Mouse (Mus musculus) forebrain, embryonic 12.5 days (tissue): ENCODE data around the gene Epo. TPM values are rescaled to one million over a fixed set of nuclear protein-coding genes. Genes with fewer than 3 reads are reported as not detected.
A peak's percentile ranks its signal among the peaks of the same experiment; 100 is the strongest.

ENCODE experiments used
- ATAC-seq: fragments of 200-750 bp; cut with Nextera tagmentation; 2 replicates; pipeline ENCODE4 v1.8.0; 2017; ENCODE audit warnings: moderate TSS enrichment; ENCODE audit not compliant: low FRiP score
- H3K27ac ChIP-seq: fragments of 300-500 bp; sonication (generic); 2 replicates; pipeline ENCODE4 v1.5.1; 2016; ENCODE audit warnings: mild to moderate bottlenecking
- H3K27me3 ChIP-seq: fragments of 300-500 bp; sonication (generic); 2 replicates; pipeline ENCODE4 v1.6.1; 2016; ENCODE audit warnings: mild to moderate bottlenecking
- H3K36me3 ChIP-seq: fragments of 300-500 bp; sonication (generic); replicated peaks from 2 replicates; pipeline ENCODE4 v1.6.1; 2016; ENCODE audit warnings: mild to moderate bottlenecking
- H3K4me1 ChIP-seq: fragments of 300-500 bp; sonication (generic); 2 replicates; pipeline ENCODE4 v1.6.1; 2016
- H3K4me2 ChIP-seq: fragments of 300-500 bp; sonication (generic); 2 replicates; pipeline ENCODE4 v1.6.1; 2016; ENCODE audit warnings: mild to moderate bottlenecking, moderate library complexity
- H3K4me3 ChIP-seq: fragments of 300-500 bp; sonication (generic); replicated peaks from 2 replicates; pipeline ENCODE4 v1.5.1; 2016; ENCODE audit warnings: mild to moderate bottlenecking
- H3K9ac ChIP-seq: fragments of 300-500 bp; sonication (generic); 2 replicates; pipeline ENCODE4 v1.6.1; 2016; ENCODE audit warnings: mild to moderate bottlenecking
- H3K9me3 ChIP-seq: fragments of 300-500 bp; sonication (generic); 2 replicates; pipeline ENCODE4 v1.6.1; 2016
- WGBS: fragments of 180-500 bp; shearing (Covaris S2); methylation state at CpG from one replicate; pipeline ENCODE4 v1.1.7; 2016; 5-methylcytosine and 5-hydroxymethylcytosine counted together
- polyA plus RNA-seq: library from polyadenylated mRNA; unstranded; fragments of >200 nt; fragmentation: Nextera tagmentation; extraction: Ambion mirVana; gene quantifications from 2 replicates; pipeline ENCODE4 v1.2.1, GENCODE M21; 2016

Gene Epo
- polyA plus RNA-seq, 1 experiment from 2014 or later = 0.38 TPM

DNA sequence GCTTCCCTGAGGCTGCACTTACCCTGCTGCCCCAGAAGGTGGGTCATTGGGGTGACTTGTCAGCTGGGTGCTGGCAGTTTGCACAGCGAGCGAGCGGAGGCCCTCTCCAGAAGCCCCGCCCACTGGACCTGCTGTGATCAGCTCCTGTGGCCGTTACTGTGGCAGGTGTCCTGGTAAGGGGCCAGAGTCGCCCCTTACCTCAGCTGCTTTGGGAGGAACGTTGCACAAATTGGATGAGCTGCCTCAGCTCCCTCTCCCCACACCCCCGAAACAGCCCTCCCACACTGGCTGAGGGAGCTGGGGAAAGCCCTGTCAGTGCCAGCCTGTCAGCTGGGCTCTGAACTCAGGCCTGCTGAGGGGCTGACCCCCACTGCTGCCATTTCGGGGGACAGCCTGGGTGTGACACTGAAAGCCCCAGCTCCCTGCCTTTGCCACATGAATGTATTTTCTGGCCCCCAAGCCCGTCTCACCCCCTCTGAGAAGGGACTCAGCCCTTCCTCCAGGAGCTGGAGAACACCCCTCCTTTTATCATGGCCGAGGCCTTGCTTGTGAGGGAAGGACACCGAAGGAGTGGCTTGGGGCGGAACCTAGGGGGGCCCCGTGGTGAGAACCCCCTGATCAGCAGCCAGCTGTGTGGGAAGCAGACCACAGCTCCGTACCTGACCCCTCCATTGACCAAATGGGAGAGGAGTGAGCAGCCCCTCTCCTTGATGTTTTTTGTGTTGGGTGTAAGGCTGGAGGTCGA lies 6.7 kb downstream of the Epo start:
- Histone ChIP-seq H3K9ac (peak overlapping the region; percentile 21; the same call in 1 of the 2 replicates), H3K9me3 (no peaks in the 10 kb centered on the region), H3K36me3 (peaks cover 86% of the 10 kb centered on the region), H3K4me3 (no peak overlapping the region), H3K27ac (peak overlapping the region; percentile 81), H3K4me2 (no peak overlapping the region), H3K27me3 (no peaks in the 10 kb centered on the region), H3K4me1 (peaks cover 42% of the 10 kb centered on the region)
- no peak for ATAC-seq
- WGBS = 45% methylated on average over 16 of the region's 16 CpGs

DNA sequence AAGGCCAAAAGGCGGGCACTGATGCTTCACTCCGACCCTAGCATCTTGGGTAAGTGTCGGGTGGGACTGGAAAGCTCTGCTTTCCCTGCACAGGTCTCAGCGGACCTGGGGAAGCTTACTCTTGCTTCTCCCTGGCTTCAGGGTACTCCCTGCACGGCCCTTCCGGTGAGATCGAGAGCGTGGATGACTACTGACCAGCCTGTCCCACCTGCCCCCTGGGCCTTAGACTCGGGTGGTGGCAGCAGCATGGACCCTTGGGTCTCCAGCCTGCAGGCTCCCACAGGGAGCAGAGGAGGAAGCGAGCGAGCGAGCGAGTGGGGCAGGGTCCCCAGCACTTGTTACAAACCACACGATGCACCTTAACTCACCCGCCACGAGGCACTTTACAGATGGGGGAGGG lies 7.5 kb downstream of the Epo start:
- ATAC-seq = no peak
- H3K27me3 ChIP-seq = no peaks in the 10 kb centered on the region
- peak overlapping the region; percentile 66 for H3K27ac ChIP-seq
- no peak overlapping the region for H3K9ac ChIP-seq
- 76% methylated on average over 16 of the region's 16 CpGs for WGBS
- H3K4me3 ChIP-seq = no peak overlapping the region
- peaks cover 95% of the 10 kb centered on the region for H3K36me3 ChIP-seq
- H3K9me3 ChIP-seq = no peaks in the 10 kb centered on the region
- H3K4me2 ChIP-seq = no peak overlapping the region
- peaks cover 39% of the 10 kb centered on the region for H3K4me1 ChIP-seq

GRCm38 (mm10) chr5:137524671-137525070 lies 8.4 kb downstream of the Epo start:
- Histone ChIP-seq H3K4me3 (no peak overlapping the region), H3K9me3 (no peaks in the 10 kb centered on the region), H3K4me2 (no peak overlapping the region), H3K27me3 (no peaks in the 10 kb centered on the region), H3K27ac (peak overlapping the region; percentile 66; the same call in 1 of the 2 replicates), H3K9ac (no peak overlapping the region), H3K36me3 (peaks cover 98% of the 10 kb centered on the region), H3K4me1 (peaks cover 30% of the 10 kb centered on the region)
- 87% methylated on average over 13 of the region's 13 CpGs for WGBS
- no peak for ATAC-seq

DNA sequence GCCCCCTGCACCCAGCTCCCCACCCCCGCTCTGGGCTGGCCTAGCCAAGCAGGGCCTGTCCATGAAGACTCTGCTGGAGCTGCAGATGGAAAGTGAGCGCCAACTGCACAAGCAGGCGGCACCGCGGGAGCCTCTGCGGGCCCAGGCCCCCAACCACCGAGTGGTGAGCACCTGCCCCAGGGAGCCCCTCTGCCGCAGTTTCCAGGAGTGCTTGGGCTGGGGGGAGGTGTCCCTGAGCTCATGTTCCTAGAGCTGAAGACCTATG lies 8.9 kb downstream of the Epo start:
- no peak overlapping the region for H3K4me2 ChIP-seq
- peaks cover 98% of the 10 kb centered on the region for H3K36me3 ChIP-seq

DNA sequence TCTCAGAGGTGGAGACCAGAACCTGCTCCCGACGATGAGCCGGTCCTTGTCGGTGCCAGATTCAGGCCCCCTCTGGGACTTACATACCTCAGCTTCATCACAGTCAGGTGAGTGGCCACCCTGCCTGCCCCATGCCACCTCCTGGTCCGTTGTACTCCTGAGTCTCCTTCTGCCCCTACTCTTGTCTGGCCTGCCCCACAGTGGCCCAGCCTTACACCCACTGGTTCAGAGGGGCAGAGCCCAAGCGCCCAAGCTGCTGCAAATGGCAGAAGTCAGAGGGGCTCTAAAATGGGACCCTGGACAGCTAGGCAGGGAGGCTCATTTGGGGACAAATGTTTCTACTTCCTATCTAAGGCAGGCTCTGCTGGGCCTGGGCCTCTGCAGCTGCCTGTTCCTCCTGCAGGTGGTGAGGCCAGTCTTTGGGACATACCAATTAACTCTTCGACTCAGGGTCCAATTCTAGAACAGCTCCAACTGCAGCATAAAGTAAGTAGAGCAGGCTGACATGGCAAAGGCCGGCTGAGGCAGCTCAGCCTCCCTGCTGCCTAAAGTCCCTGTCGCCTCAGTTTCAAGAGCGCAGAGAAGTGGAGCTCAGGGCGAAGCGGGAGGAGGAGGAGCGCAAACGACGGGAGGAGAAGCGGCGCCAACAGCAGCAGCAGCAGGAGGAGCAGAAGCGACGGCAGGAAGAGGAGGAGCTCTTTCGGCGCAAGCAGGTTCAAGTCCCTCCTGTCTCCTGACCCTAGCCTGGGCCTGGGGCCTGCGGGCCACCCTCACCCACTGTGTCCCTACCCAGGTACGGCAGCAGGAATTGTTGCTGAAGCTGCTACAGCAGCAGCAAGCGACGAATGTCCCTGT lies 9.4 kb downstream of the Epo start:
- H3K36me3 ChIP-seq = peaks cover 98% of the 10 kb centered on the region
- no peaks in the 10 kb centered on the region for H3K9me3 ChIP-seq
- H3K4me3 ChIP-seq = no peak overlapping the region; the same call in 1 of the 2 replicates
- H3K9ac ChIP-seq = no peak overlapping the region
- no peak for ATAC-seq
- H3K4me2 ChIP-seq = no peak overlapping the region
- no peaks in the 10 kb centered on the region for H3K27me3 ChIP-seq
- peak overlapping the region; percentile 56; the same call in 1 of the 2 replicates for H3K27ac ChIP-seq
- peaks cover 25% of the 10 kb centered on the region for H3K4me1 ChIP-seq
- WGBS = 84% methylated on average over 25 of the region's 25 CpGs

More for the DNA sequence above, 8.9 kb downstream of the Epo start:
- Histone ChIP-seq H3K9me3 (no peaks in the 10 kb centered on the region), H3K27me3 (no peaks in the 10 kb centered on the region), H3K4me1 (peaks cover 25% of the 10 kb centered on the region), H3K4me3 (no peak overlapping the region), H3K27ac (peak overlapping the region; percentile 56; the same call in 1 of the 2 replicates), H3K9ac (no peak overlapping the region)
- ATAC-seq = no peak
- 94% methylated on average over 8 of the region's 8 CpGs for WGBS

GRCm38 (mm10) chr5:137522711-137523110 lies 10.3 kb downstream of the Epo start:
- no peak overlapping the region for H3K4me2 ChIP-seq
- no peak overlapping the region for H3K27ac ChIP-seq
- peaks cover 92% of the 10 kb centered on the region for H3K36me3 ChIP-seq
- no peak overlapping the region for H3K9ac ChIP-seq
- H3K4me1 ChIP-seq = peaks cover 24% of the 10 kb centered on the region
- no peaks in the 10 kb centered on the region for H3K9me3 ChIP-seq
- no peaks in the 10 kb centered on the region for H3K27me3 ChIP-seq
- WGBS = 76% methylated on average over 11 of the region's 11 CpGs
- H3K4me3 ChIP-seq = no peak overlapping the region
- ATAC-seq = no peak

DNA sequence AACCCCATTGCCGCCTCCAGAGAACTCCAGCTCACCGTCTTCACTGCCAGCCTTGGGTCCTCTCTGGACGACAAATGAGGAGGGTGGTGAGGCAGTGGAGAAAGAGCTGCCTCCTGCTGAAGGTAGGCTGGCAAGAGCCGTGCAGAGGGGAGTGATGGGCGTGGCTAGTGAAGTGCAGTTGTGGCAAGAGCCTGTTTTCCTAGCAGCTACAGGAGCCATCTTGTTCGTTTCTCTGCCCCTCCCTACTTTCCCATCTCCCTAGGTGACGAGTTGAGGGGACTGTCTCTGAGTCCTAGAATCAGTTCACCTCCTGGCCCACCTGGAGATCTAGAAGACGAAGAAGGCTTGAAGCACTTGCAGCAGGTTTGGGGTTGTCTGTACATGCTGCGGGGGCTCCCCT lies 11.2 kb downstream of the Epo start:
- no peaks in the 10 kb centered on the region for H3K27me3 ChIP-seq
- H3K4me3 ChIP-seq = no peak overlapping the region
- WGBS = 82% methylated on average over 9 of the region's 9 CpGs
- no peak for ATAC-seq
- no peaks in the 10 kb centered on the region for H3K9me3 ChIP-seq
- H3K27ac ChIP-seq = no peak overlapping the region
- H3K4me2 ChIP-seq = no peak overlapping the region
- peaks cover 88% of the 10 kb centered on the region for H3K36me3 ChIP-seq
- peaks cover 17% of the 10 kb centered on the region for H3K4me1 ChIP-seq
- no peak overlapping the region for H3K9ac ChIP-seq

GRCm38 (mm10) chr5:137519691-137520550 lies 13.1 kb downstream of the Epo start:
- Histone ChIP-seq H3K4me1 (peaks cover 8% of the 10 kb centered on the region), H3K27me3 (no peaks in the 10 kb centered on the region), H3K9ac (no peak overlapping the region; the same call in 1 of the 2 replicates), H3K4me3 (no peak overlapping the region), H3K4me2 (no peak overlapping the region), H3K9me3 (no peaks in the 10 kb centered on the region), H3K27ac (no peak overlapping the region), H3K36me3 (peaks cover 70% of the 10 kb centered on the region)
- 95% methylated on average over 27 of the region's 27 CpGs for WGBS
- ATAC-seq = no peak

GRCm38 (mm10) chr5:137518436-137518835 lies 14.6 kb downstream of the Epo start, which contains the start of gene Gigyf1:
TSS of gene Gigyf1 (plus strand) at chr5:137518548.
- H3K36me3 ChIP-seq = peaks cover 61% of the 10 kb centered on the region
- no peak within 1 kb of the TSS for H3K27ac ChIP-seq
- no peak within 1 kb of the TSS; the same call in 1 of the 2 replicates for H3K9ac ChIP-seq
- no peaks in the 10 kb centered on the region for H3K27me3 ChIP-seq
- H3K4me3 ChIP-seq = no peak within 1 kb of the TSS
- peaks cover 22% of the 10 kb centered on the region for H3K4me1 ChIP-seq
- WGBS = 70% methylated on average over 5 of the region's 5 CpGs
- H3K9me3 ChIP-seq = no peaks in the 10 kb centered on the region
- no peak for ATAC-seq
- no peak within 1 kb of the TSS for H3K4me2 ChIP-seq

DNA sequence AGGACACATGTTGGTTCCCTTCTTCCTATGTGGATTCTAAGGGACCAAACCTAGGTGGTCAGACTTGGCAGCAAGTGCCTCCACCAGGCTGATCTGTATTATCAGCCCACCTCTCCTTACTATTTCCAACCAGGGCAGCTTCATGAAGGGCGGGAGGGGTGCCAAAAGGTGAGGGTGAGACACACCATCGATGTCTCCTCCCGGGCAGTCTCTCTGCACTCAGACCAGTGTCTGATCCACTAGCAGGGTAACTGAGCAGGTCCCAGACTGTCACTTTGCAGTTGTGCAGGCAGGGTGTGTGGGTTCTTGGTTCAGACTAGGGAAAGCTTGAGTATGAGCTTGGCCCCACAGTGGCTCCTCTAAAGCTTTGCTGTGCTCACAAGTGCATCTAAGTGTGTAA lies 18.2 kb downstream of the Epo start:
- Histone ChIP-seq H3K9ac (no peak overlapping the region; the same call in 1 of the 2 replicates), H3K4me3 (no peak overlapping the region), H3K4me2 (no peak overlapping the region), H3K36me3 (peaks cover 25% of the 10 kb centered on the region), H3K9me3 (no peaks in the 10 kb centered on the region), H3K27me3 (no peaks in the 10 kb centered on the region), H3K27ac (no peak overlapping the region), H3K4me1 (peaks cover 47% of the 10 kb centered on the region)
- WGBS = 94% methylated on average over 3 of the region's 3 CpGs
- ATAC-seq = no peak

DNA sequence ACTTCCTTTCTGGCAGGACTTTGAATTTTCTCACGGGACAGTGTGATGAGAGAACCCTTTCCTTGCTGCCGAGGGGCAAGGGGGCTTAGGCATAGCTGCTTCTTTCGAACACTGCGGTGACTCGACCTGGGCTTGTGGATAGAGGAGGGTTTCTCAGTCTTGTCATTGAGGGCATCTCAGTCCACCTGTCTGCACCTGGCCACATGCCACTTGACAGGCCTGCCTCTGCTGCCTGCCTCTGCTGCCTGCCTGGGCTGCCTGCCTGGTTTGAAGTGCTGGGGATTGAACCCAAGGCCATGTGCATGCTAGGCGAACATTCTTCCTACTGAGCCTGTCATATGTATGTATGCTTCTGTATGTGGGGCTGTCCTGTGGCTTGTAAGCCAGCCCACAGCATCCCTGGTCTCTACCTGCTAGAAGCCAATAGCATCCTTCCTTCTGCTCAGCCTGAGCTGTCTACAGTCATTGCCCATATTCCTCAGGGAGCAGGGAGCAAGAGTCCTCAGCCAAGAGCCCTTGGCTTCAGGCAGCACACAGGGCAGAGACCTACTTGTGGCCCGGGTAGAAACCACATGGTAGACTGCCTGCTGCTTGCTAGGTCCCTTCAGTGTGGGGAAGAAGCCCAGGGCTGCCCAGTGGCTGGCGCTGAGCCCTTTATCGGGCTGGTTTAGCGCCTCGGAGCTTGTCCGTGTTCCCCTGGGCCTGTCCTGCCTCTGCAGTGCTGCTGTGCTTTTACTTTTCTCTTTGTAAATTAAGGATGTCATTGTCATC lies 18.9 kb downstream of the Epo start:
- Histone ChIP-seq H3K4me3 (no peak overlapping the region), H3K9ac (no peak overlapping the region), H3K27me3 (no peaks in the 10 kb centered on the region), H3K9me3 (no peaks in the 10 kb centered on the region), H3K4me2 (no peak overlapping the region), H3K36me3 (peaks cover 18% of the 10 kb centered on the region), H3K4me1 (peaks cover 47% of the 10 kb centered on the region), H3K27ac (no peak overlapping the region; the same call in 1 of the 2 replicates)
- no peak for ATAC-seq
- 89% methylated on average over 12 of the region's 12 CpGs for WGBS
